Mouse (Mus musculus) common myeloid progenitor, adult 5-6 weeks (primary cell): Measurements from ENCODE around the gene Chchd6. TPM values are rescaled to one million over a fixed set of nuclear protein-coding genes. Genes with fewer than 3 reads are reported as not detected.

Source experiments
- ATAC-seq: replicated peaks from 2 replicates; pipeline ENCODE4 v1.8.0; 2016; ENCODE audit warnings: low read depth, mild to moderate bottlenecking, moderate TSS enrichment, inconsistent platforms; ENCODE audit not compliant: poor library complexity, severe bottlenecking
- total RNA-seq: library from RNA; stranded (forward); fragments of 200-1000, 187-1606 nt; gene quantifications from 2 replicates; pipeline ENCODE4 v1.2.3, GENCODE M21; 2017

The Chchd6 gene
- total RNA-seq, 1 experiment from 2014 or later, result 16.5 TPM

- peak; percentile 78 for ATAC-seq
Observed at GRCm38 (mm10) chr6:89538102-89538751, 57.2 kb downstream of the Chchd6 start.

DNA sequence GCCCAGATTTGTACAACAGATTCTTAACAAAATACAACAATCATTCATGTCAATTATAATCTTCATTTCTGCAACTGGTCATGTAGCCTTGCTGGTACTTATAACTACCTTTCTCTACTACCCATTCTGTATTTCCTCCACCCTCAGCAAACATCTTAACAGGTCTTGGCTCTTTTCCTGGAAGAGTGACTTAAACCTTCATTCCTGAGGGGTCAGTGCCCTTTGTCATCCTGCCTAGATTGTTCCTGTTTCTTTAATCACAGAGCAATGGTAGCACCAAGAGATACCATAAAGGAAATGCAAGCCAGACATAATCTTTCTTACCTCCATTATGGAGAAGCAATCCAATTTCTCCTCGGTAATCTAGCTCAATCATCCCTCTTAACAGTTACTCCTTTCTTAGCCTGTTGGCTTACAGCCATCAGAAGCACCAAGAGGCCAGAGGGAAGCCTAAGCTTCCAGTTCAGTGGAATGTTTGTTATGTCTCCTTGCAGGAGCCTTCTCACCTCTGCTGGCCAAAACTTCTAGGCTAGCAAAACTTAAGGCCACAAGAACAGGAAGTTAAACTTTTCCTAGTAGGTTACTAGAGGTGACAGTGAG, 59.7 kb downstream of the Chchd6 start:
- no peak for ATAC-seq

GRCm38 (mm10) chr6:89524766-89525165, 70.7 kb downstream of the Chchd6 start:
- ATAC-seq, result no peak

DNA sequence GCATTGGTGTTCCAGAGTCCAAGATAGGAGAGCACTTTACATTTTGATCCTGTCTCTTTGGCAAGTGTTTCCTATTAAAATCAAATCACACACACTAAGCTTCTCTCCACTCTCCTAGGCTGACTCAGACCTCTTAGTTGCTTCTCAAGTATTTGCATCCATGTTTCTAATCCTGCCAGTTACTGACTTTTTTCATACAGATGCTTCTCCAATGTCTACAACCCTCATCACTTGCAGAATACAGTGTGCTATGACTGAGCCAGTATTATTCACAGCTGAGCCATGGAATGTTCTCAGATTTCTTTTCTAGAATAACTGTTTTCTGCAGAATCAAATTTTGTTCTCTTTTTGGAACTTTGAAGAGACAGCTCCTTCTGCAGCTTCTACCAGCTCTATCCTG, 85.3 kb downstream of the Chchd6 start:
- no peak for ATAC-seq

DNA sequence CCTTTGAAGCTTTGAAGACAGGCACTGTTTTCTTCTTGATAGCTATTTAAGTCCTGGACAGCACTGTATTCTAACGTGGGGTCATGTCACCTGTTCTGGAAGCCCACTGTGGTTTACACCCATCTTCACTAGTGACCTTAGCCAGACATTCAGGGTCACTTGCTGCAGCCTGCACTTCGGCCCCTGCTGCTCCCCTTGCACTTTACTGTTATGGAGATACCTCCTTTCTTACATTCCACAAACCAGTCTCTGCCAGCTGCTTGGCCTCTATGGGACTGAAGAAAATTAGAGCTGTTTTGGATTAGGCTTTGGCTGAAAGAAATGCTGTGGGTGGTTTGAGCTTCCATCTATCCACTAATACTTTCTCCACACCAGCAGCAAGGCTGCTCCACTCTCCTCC, 86.7 kb downstream of the Chchd6 start:
- ATAC-seq, result no peak

- ATAC-seq, result no peak
Observed at GRCm38 (mm10) chr6:89508263-89508662, 87.2 kb downstream of the Chchd6 start.

- no peak for ATAC-seq
Observed at GRCm38 (mm10) chr6:89499961-89500360, 95.5 kb downstream of the Chchd6 start.

- ATAC-seq, result no peak
Observed at GRCm38 (mm10) chr6:89498764-89499516, 96.5 kb downstream of the Chchd6 start.

- ATAC-seq, result no peak
Observed at GRCm38 (mm10) chr6:89496916-89497315, 98.5 kb downstream of the Chchd6 start.

GRCm38 (mm10) chr6:89492368-89492767, 103.1 kb downstream of the Chchd6 start:
- ATAC-seq, result no peak

- no peak for ATAC-seq
Observed at GRCm38 (mm10) chr6:89490369-89490768, 105.1 kb downstream of the Chchd6 start.

GRCm38 (mm10) chr6:89489533-89489932, 105.9 kb downstream of the Chchd6 start:
- 0 out of 2 replicates have a peak, but pooled peaks have one; percentile 50 for ATAC-seq

DNA sequence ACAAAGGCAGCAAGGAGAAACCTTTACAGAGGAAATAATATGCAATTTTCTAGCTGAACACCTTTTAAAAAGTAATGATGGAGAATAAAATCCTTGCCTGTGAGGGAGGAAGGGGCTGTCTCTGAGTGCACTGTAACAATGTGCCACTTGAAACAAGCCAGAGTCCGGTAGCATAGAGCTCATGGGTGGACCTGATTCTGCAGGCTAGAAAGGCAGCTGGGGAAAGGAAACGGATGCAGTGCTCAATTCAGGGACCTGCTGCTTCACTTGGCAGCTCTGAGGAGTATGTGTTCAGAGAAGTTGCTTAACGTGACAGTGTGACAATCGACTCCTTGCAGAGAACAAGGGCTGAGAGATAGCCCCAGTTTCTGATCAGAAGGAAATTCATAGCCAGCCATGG, 109.4 kb downstream of the Chchd6 start:
- no peak for ATAC-seq

- ATAC-seq, result no peak
Observed at GRCm38 (mm10) chr6:89481192-89481591, 114.3 kb downstream of the Chchd6 start.

- no peak for ATAC-seq
Observed at GRCm38 (mm10) chr6:89467908-89468307, 127.5 kb downstream of the Chchd6 start.

DNA sequence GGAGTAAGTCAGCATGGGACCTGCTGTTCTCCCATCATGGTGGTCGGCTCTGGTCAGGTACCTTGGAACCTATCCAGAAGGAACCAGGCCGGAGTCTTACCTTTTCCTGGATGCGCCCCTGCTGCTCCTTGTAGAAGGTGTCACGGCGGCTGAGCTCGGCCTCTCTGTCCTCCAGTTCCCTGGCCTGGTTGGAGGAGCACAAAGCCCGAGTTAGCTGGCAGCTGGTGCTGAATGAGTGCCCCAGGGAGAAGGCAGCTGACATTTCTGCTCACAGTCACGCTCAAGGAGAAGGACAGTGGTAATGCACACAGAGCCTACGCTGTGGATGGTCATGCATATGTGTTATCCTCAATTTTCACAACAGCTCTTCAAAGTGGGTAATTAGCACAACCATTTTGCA, 128.2 kb downstream of the Chchd6 start:
- ATAC-seq, result no peak

- ATAC-seq, result no peak
Observed at GRCm38 (mm10) chr6:89466875-89467274, 128.6 kb downstream of the Chchd6 start.

DNA sequence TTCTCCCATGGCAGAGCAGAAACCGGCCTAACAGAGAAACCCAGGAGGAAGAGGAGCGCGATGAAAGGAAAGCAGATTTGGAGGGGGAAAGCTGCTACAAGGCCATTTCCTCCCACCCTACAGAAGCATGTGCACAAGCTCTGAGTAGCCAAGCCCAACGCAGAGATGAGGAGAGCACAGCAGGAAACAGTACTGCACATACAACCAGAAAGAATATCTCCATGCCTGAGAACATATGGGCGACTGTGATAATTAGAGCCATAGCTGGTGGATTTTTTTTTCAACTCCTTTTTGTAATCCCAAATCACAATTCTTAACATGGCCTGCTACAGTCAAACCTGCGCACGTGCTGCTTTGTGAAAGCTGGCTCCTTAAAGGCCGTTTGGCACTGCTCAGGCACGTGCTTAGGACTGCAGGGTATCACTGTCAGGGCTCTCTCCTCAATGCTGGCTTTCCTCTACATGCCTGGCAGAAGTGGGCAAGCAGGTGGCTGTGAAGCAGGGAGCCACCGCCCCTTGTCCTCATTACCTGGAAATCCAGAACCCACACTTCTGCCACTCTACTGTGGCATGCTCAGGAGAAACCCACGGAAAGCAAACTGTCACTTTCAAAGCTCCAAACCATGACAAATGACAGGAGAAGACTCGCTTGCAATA, 129.3 kb downstream of the Chchd6 start:
- ATAC-seq, result no peak

DNA sequence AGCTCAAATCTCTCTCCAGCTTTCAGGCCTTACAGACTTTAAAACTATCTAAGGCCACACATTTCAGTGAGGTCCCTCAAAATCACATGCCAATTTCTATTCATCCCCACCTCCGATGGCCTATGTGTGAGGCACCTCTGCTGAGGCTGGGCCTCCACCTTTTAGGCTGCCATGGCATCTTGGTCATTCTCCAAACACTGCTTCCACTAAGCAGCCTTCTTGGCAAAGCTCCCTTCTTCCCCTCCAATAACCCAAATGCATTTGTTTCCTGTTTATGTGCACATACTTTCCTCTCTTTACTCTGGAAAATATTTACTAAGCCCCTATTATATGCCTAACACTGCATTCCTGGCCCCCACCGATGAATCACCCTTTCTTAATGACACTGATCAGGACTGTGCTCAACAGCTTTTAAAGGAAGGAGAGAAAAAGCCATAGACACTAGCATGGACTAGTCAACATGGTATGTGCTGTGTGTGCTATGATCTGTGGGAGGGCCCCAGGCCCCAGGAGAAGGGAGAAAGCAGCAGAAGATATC, 133.2 kb downstream of the Chchd6 start:
- no peak for ATAC-seq
